Mouse (Mus musculus): ENCODE measurements around the gene Spp2. TPM values are rescaled to one million over a fixed set of nuclear protein-coding genes. Genes with fewer than 3 reads are reported as not detected.

Spp2 gene
- not detected for polyA plus RNA-seq (2017; shearing (Covaris generic))

GRCm38 (mm10) chr1:88406807-88407198 lies at the start of gene Spp2:
Gene Spp2, plus strand, starts transcription at chr1:88406961.
- ATAC-seq, result no peak

- ATAC-seq, result no peak
Observed at GRCm38 (mm10) chr1:88357458-88358090, 49.2 kb upstream of the Spp2 start.

- ATAC-seq, result no peak
Observed at GRCm38 (mm10) chr1:88358102-88358654, 48.6 kb upstream of the Spp2 start.

- no peak for ATAC-seq
Observed at GRCm38 (mm10) chr1:88361085-88361484, 45.7 kb upstream of the Spp2 start.

- no peak for ATAC-seq
Observed at GRCm38 (mm10) chr1:88366881-88367644, 39.7 kb upstream of the Spp2 start.

GRCm38 (mm10) chr1:88378446-88378845 lies 28.3 kb upstream of the Spp2 start:
- no peak for ATAC-seq

GRCm38 (mm10) chr1:88391632-88392031 lies 15.1 kb upstream of the Spp2 start:
- no peak for ATAC-seq

GRCm38 (mm10) chr1:88393321-88393720 lies 13.4 kb upstream of the Spp2 start:
- ATAC-seq, result no peak

GRCm38 (mm10) chr1:88403378-88403777 lies 3.4 kb upstream of the Spp2 start:
- ATAC-seq, result no peak

- no peak for ATAC-seq
Observed at GRCm38 (mm10) chr1:88406078-88406806, 519 bp upstream of the Spp2 start.

- ATAC-seq, result no peak
Observed at GRCm38 (mm10) chr1:88408340-88408739, 1.6 kb downstream of the Spp2 start.

- no peak for ATAC-seq
Observed at GRCm38 (mm10) chr1:88412013-88412412, 5.3 kb downstream of the Spp2 start.

GRCm38 (mm10) chr1:88418943-88419342 lies 12.2 kb downstream of the Spp2 start:
- ATAC-seq, result no peak

- ATAC-seq, result no peak
Observed at GRCm38 (mm10) chr1:88422045-88422444, 15.3 kb downstream of the Spp2 start.

- no peak for ATAC-seq
Observed at GRCm38 (mm10) chr1:88422846-88423395, 16.2 kb downstream of the Spp2 start.

GRCm38 (mm10) chr1:88424602-88425252 lies 18.0 kb downstream of the Spp2 start:
- peak; percentile 86 for ATAC-seq

GRCm38 (mm10) chr1:88427987-88428741 lies 21.4 kb downstream of the Spp2 start:
- ATAC-seq, result no peak

- ATAC-seq, result no peak
Observed at GRCm38 (mm10) chr1:88429413-88429812, 22.7 kb downstream of the Spp2 start.

- no peak for ATAC-seq
Observed at GRCm38 (mm10) chr1:88431262-88431661, 24.5 kb downstream of the Spp2 start.

- no peak for ATAC-seq
Observed at GRCm38 (mm10) chr1:88432601-88433000, 25.8 kb downstream of the Spp2 start.

- no peak for ATAC-seq
Observed at GRCm38 (mm10) chr1:88433096-88433883, 26.5 kb downstream of the Spp2 start.
